Mouse (Mus musculus) CH12.LX (cell line): ENCODE measurements around the gene Ilf3. TPM values are rescaled to one million over a fixed set of nuclear protein-coding genes. Genes with fewer than 3 reads are reported as not detected.

Experiments
- DNase-seq: peaks from one replicate; pipeline ENCODE4 v3.0.0-alpha.2; 2013; ENCODE audit errors: extremely low read depth
- H3K27ac ChIP-seq: 2 replicates; pipeline ENCODE4 v1.5.1; 2012; ENCODE audit warnings: low read depth, mild to moderate bottlenecking, control low read depth, moderate library complexity; ENCODE audit not compliant: insufficient read depth
- H3K27me3 ChIP-seq: replicated peaks from 2 replicates; pipeline ENCODE3; 2012; ENCODE audit warnings: inconsistent platforms
- H3K36me3 ChIP-seq, 2 experiments: replicated peaks in 1 of 2; 2 replicates each; pipeline versions ENCODE3 to v1.6.1; 2012; ENCODE audit warnings: inconsistent platforms in 1 of 2, low read length in 1 of 2, mild to moderate bottlenecking in 1 of 2, mixed read lengths in 1 of 2, moderate library complexity in 1 of 2; ENCODE audit not compliant: control insufficient read depth in 1 of 2, insufficient read depth in 1 of 2
- H3K4me1 ChIP-seq, 2 experiments: 2 replicates each; pipeline ENCODE4 v1.6.1; 2012; ENCODE audit warnings: inconsistent platforms in 1 of 2, moderate library complexity in 1 of 2; ENCODE audit not compliant: insufficient read depth in 2 of 2, control insufficient read depth in 1 of 2
- H3K4me2 ChIP-seq: 2 replicates; pipeline ENCODE4 v1.6.1; 2012; ENCODE audit warnings: low read depth, mild to moderate bottlenecking, control low read depth; ENCODE audit not compliant: poor library complexity, insufficient read depth, severe bottlenecking
- H3K4me3 ChIP-seq, 3 experiments: fragments of 150-350 bp in 1 of 3; sonication (generic) in 1 of 3; replicated peaks in 1 of 3; 2 replicates each; pipeline versions ENCODE3 to v1.5.1; 2011 to 2012; ENCODE audit warnings: low read depth in 2 of 3, low read length in 2 of 3, mild to moderate bottlenecking in 2 of 3, moderate library complexity in 2 of 3, control low read depth in 1 of 3, improper control_type of control experiment in 1 of 3, inconsistent platforms in 1 of 3, mixed read lengths in 1 of 3; ENCODE audit not compliant: poor library complexity in 1 of 3
- H3K79me2 ChIP-seq: replicated peaks from 2 replicates; pipeline ENCODE4 v1.6.1; 2012; ENCODE audit warnings: mild to moderate bottlenecking, moderate library complexity; ENCODE audit not compliant: control insufficient read depth, poor library complexity, insufficient read depth, severe bottlenecking; ENCODE audit errors: extremely low read depth
- H3K9ac ChIP-seq: 2 replicates; pipeline ENCODE4 v1.6.1; 2012; ENCODE audit warnings: low read depth, mild to moderate bottlenecking, control low read depth, moderate library complexity; ENCODE audit not compliant: insufficient read depth
- H3K9me3 ChIP-seq: replicated peaks from 2 replicates; pipeline ENCODE3; 2012; ENCODE audit warnings: low read length, inconsistent platforms, mixed read lengths
- BHLHE40 ChIP-seq: IDR thresholded peaks from 2 replicates; pipeline ENCODE4 v1.6.1; 2011; ENCODE audit warnings: mild to moderate bottlenecking, low read depth, low read length, improper control_type of control experiment
- CHD1 ChIP-seq: IDR thresholded peaks from 2 replicates; pipeline ENCODE4 v1.6.1; 2012; ENCODE audit warnings: low read depth, low read length, improper control_type of control experiment, inconsistent platforms
- E2F4 ChIP-seq: IDR thresholded peaks from 2 replicates; pipeline ENCODE4 v1.6.1; 2011; ENCODE audit warnings: low read depth, low read length, improper control_type of control experiment; ENCODE audit not compliant: insufficient replicate concordance
- ETS1 ChIP-seq: conservative IDR thresholded peaks from 2 replicates; pipeline ENCODE4 v1.6.1; 2012; ENCODE audit warnings: low read depth, mild to moderate bottlenecking, inconsistent platforms, low read length, improper control_type of control experiment, moderate library complexity
- IRF4 ChIP-seq: IDR thresholded peaks from 2 replicates; pipeline ENCODE4 v1.6.1; 2014; ENCODE audit warnings: low read depth, mild to moderate bottlenecking, inconsistent platforms, low read length, improper control_type of control experiment
- JUN ChIP-seq: IDR thresholded peaks from 2 replicates; pipeline ENCODE4 v1.6.1; 2011; ENCODE audit warnings: low read depth, mild to moderate bottlenecking, low read length, improper control_type of control experiment, moderate library complexity; ENCODE audit not compliant: insufficient read depth
- KAT2A ChIP-seq: IDR thresholded peaks from 2 replicates; pipeline ENCODE4 v1.6.1; 2012; ENCODE audit warnings: low read length, improper control_type of control experiment, inconsistent platforms; ENCODE audit not compliant: insufficient replicate concordance
- MEF2A ChIP-seq: IDR thresholded peaks from 2 replicates; pipeline ENCODE4 v1.6.1; 2014; ENCODE audit warnings: low read depth, mild to moderate bottlenecking, inconsistent platforms, low read length, improper control_type of control experiment, borderline replicate concordance
- MXI1 ChIP-seq: IDR thresholded peaks from 2 replicates; pipeline ENCODE4 v1.6.1; 2011; ENCODE audit warnings: mild to moderate bottlenecking, low read depth, low read length, improper control_type of control experiment
- MYC ChIP-seq: IDR thresholded peaks from 2 replicates; pipeline ENCODE4 v1.6.1; 2011; ENCODE audit warnings: low read depth, mild to moderate bottlenecking, improper control_type of control experiment, low read length
- NELFE ChIP-seq: IDR thresholded peaks from 2 replicates; pipeline ENCODE4 v1.6.1; 2011; ENCODE audit warnings: low read depth, low read length, improper control_type of control experiment
- SMC3 ChIP-seq: IDR thresholded peaks from 2 replicates; pipeline ENCODE4 v1.6.1; 2011; ENCODE audit warnings: low read depth, low read length, improper control_type of control experiment
- TBP ChIP-seq: conservative IDR thresholded peaks from 2 replicates; pipeline ENCODE4 v1.6.1; 2011; ENCODE audit warnings: low read depth, low read length, improper control_type of control experiment
- ZC3H11A ChIP-seq: IDR thresholded peaks from 2 replicates; pipeline ENCODE4 v1.6.1; 2012; ENCODE audit warnings: low read depth, mild to moderate bottlenecking, inconsistent platforms, low read length, improper control_type of control experiment
- ZNF384 ChIP-seq: IDR thresholded peaks from 2 replicates; pipeline ENCODE4 v1.6.1; 2012; ENCODE audit warnings: low read depth, low read length, improper control_type of control experiment, inconsistent platforms
- dilution Hi-C: fragments of 300-500 bp; cut with MboI; formaldehyde crosslinking; loops from 2 replicates; pipeline ENCODE4 v1.14.3; 2020; ENCODE audit warnings: low sequenced_read_pairs; ENCODE audit not compliant: extremely low pct_unique_long_range_greater_than_20kb, extremely low pct_ligation_motif_present
- in situ Hi-C: fragments of 300-500 bp; cut with MboI; formaldehyde crosslinking; loops from 3 replicates; pipeline ENCODE4 v1.14.3; 2019; ENCODE audit warnings: low sequenced_read_pairs, low pct_ligation_motif_present, low pct_unique_long_range_greater_than_20kb, mixed read lengths
- polyA plus RNA-seq: library from polyadenylated mRNA; unstranded; fragments of >175 nt; gene quantifications from 2 replicates; pipeline ENCODE4 v1.2.1, GENCODE M21; 2012; ENCODE audit warnings: low read depth; ENCODE audit not compliant: insufficient read length
- total RNA-seq, 2 experiments: library from RNA; depleted of rRNA; stranded (reverse); fragments of 300-350 nt in 1 of 2; fragments of >200 nt in 1 of 2; gene quantifications; 2 replicates each; pipeline ENCODE4 v1.2.3; 2012 to 2014

The Ilf3 gene
- total and polyA plus RNA-seq, 3 experiments: 72.8 to 128 (median 77.3) TPM

GRCm38 (mm10) chr9:21332161-21333061 lies 35.3 kb upstream of the Ilf3 start:
- no peak for DNase-seq
- Histone ChIP-seq H3K27me3 (no peaks in the 10 kb centered on the region), H3K9ac (no peak overlapping the region), H3K4me1 (peaks cover 16 to 45% of the 10 kb centered on the region in 2 experiments; a peak in 3 of 4 replicates), H3K4me3 (no peak overlapping the region), H3K27ac (no peak overlapping the region), H3K79me2 (peaks cover 31% of the 10 kb centered on the region), H3K36me3 (peaks cover 3 to 54% of the 10 kb centered on the region in 2 experiments), H3K4me2 (no peak overlapping the region), H3K9me3 (peaks cover 2% of the 10 kb centered on the region)
- in situ Hi-C loops (no loop called here), dilution Hi-C loops (no loop called here)
- TF ChIP-seq BHLHE40 (peak; percentile 72), MXI1 (no peak), ETS1 (no peak), E2F4 (no peak), IRF4 (no peak)

GRCm38 (mm10) chr9:21333523-21333922 lies 34.1 kb upstream of the Ilf3 start:
- Histone ChIP-seq H3K9ac (no peak overlapping the region), H3K27me3 (no peaks in the 10 kb centered on the region), H3K79me2 (peaks cover 31% of the 10 kb centered on the region), H3K36me3 (peaks cover 5 to 65% of the 10 kb centered on the region in 2 experiments), H3K27ac (no peak overlapping the region), H3K4me1 (peaks cover 10 to 38% of the 10 kb centered on the region in 2 experiments; a peak in 3 of 4 replicates), H3K4me3 (no peak overlapping the region), H3K9me3 (peaks cover 2% of the 10 kb centered on the region), H3K4me2 (no peak overlapping the region)
- no peak for DNase-seq
- no peak for TF ChIP-seq KAT2A
- no peak for TF ChIP-seq NELFE
- no peak for TF ChIP-seq JUN
- no peak for TF ChIP-seq MYC
- TF ChIP-seq CHD1: no peak
- no peak for TF ChIP-seq ZNF384
- no peak for TF ChIP-seq ZC3H11A
- TF ChIP-seq SMC3: no peak
- no peak for TF ChIP-seq TBP
- TF ChIP-seq MEF2A: no peak
- in situ Hi-C loops (no loop called here), dilution Hi-C loops (no loop called here)
